Mouse (Mus musculus) C2C12 (cell line): Measurements from ENCODE around the gene Tiparp. TPM values are rescaled to one million over a fixed set of nuclear protein-coding genes. Genes with fewer than 3 reads are reported as not detected.

Source experiments
- H3K27me3 ChIP-seq: one replicate; pipeline ENCODE4 v1.6.1; 2011; ENCODE audit not compliant: control insufficient read depth, insufficient read depth, insufficient read length
- H3K36me3 ChIP-seq: one replicate; pipeline ENCODE4 v1.6.1; 2011; ENCODE audit not compliant: control insufficient read depth, insufficient read depth
- H3K4me3 ChIP-seq: one replicate; pipeline ENCODE4 v1.5.1; 2011; ENCODE audit warnings: mild to moderate bottlenecking, control low read depth; ENCODE audit not compliant: poor library complexity, insufficient read depth, severe bottlenecking
- H3K79me2 ChIP-seq: one replicate; pipeline ENCODE4 v1.6.1; 2011; ENCODE audit not compliant: control insufficient read depth, insufficient read depth
- H3K79me3 ChIP-seq: one replicate; pipeline ENCODE4 v1.6.1; 2011; ENCODE audit warnings: low read depth, control low read depth
- H3ac ChIP-seq: one replicate; pipeline ENCODE3; 2011; ENCODE audit warnings: low read depth; ENCODE audit not compliant: control insufficient read depth, insufficient read length
- CEBPB ChIP-seq: IDR thresholded peaks from one replicate; pipeline ENCODE4 v1.6.1; 2011; ENCODE audit warnings: low read depth, mild to moderate bottlenecking, control low read depth, moderate library complexity
- CTCF ChIP-seq: IDR thresholded peaks from one replicate; pipeline ENCODE4 v1.5.1; 2011; ENCODE audit not compliant: control insufficient read depth, insufficient read depth, insufficient read length
- FOSL1 ChIP-seq: IDR thresholded peaks from one replicate; pipeline ENCODE4 v1.8.0; 2011; ENCODE audit warnings: mild to moderate bottlenecking, low read length; ENCODE audit not compliant: poor library complexity, insufficient read depth, severe bottlenecking
- MAX ChIP-seq: IDR thresholded peaks from one replicate; pipeline ENCODE4 v1.6.1; 2011; ENCODE audit warnings: mild to moderate bottlenecking, control low read depth
- MYOD1 ChIP-seq: IDR thresholded peaks from one replicate; pipeline ENCODE4 v1.6.1; 2011; ENCODE audit warnings: low read depth; ENCODE audit not compliant: control insufficient read depth, insufficient read length
- MYOG ChIP-seq: IDR thresholded peaks from one replicate; pipeline ENCODE4 v1.6.1; 2011; ENCODE audit not compliant: control insufficient read depth, insufficient read length; ENCODE audit errors: extremely low read depth
- USF1 ChIP-seq: IDR thresholded peaks from one replicate; pipeline ENCODE4 v1.6.1; 2011; ENCODE audit warnings: low read depth, mild to moderate bottlenecking, control low read depth, moderate library complexity
- polyA plus RNA-seq: library from polyadenylated mRNA; unstranded; fragments of >200 nt; fragmentation: generic; extraction: Trizol; gene quantifications from one replicate; pipeline ENCODE4 v1.2.1, GENCODE M21; 2012; ENCODE audit warnings: missing spikeins

Tiparp gene
- polyA plus RNA-seq, 1 experiment: 2.9 TPM

- no peaks in the 10 kb centered on the region for H3K79me2 ChIP-seq
- TF ChIP-seq MAX (no peak), MYOG (no peak), MYOD1 (no peak), CEBPB (no peak), CTCF (no peak), FOSL1 (no peak), USF1 (no peak)
- H3K4me3 ChIP-seq: no peak overlapping the region
- no peak overlapping the region for H3ac ChIP-seq
- H3K79me3 ChIP-seq: no peaks in the 10 kb centered on the region
- H3K27me3 ChIP-seq: no peaks in the 10 kb centered on the region
- no peaks in the 10 kb centered on the region for H3K36me3 ChIP-seq
Observed at GRCm38 (mm10) chr3:65515751-65516150, 12.5 kb upstream of the Tiparp start.

DNA sequence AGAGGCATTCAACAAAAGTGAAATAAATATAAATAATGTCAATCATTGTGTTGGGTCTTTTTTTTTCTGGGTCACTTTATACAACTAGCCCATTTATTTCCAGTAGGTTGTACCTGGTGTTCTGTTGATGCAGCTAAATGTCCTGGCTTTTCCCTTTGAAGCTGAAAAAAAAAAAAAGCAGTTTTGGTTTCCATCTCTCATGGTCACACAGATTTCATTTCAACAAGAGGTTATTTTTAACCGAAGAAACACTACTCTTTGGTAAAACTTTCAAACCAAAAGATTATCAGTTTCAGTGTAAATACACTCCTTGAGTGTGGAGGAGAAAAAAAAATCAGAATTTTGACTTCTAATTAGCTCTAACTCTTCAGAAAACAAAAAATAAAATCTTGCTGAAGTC lies 11.7 kb upstream of the Tiparp start:
- no peaks in the 10 kb centered on the region for H3K79me3 ChIP-seq
- TF ChIP-seq CEBPB: no peak
- no peak for TF ChIP-seq MYOD1
- no peak for TF ChIP-seq FOSL1
- TF ChIP-seq CTCF: no peak
- no peak for TF ChIP-seq USF1
- no peak for TF ChIP-seq MYOG
- no peak for TF ChIP-seq MAX
- H3K27me3 ChIP-seq: no peaks in the 10 kb centered on the region
- no peak overlapping the region for H3ac ChIP-seq
- H3K79me2 ChIP-seq: no peaks in the 10 kb centered on the region
- no peaks in the 10 kb centered on the region for H3K36me3 ChIP-seq
- H3K4me3 ChIP-seq: no peak overlapping the region

DNA sequence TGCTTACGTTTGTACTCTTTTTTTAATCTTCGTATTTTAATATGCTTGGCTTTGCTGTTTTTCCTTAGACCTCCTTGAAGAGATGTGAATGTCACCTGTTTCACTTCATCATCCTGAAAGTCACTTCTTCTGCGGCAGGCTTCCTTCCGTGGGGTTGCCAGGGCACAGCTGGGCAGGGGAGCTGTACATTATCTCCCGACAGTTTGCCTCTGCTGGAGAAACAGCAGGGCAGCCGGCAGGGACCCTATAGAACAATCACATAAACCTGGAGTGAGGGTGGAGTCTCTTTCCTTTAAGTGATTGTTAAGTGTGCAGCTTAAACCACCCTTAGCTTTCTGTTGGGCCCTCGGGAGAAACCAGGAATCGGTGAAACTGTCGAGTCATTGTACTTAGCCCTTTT lies 11.1 kb upstream of the Tiparp start:
- H3K79me3 ChIP-seq: no peaks in the 10 kb centered on the region
- no peak overlapping the region for H3K4me3 ChIP-seq
- H3K36me3 ChIP-seq: no peaks in the 10 kb centered on the region
- no peaks in the 10 kb centered on the region for H3K79me2 ChIP-seq
- TF ChIP-seq CTCF: no peak
- TF ChIP-seq MYOG: no peak
- no peak for TF ChIP-seq MYOD1
- no peak for TF ChIP-seq USF1
- TF ChIP-seq FOSL1: no peak
- TF ChIP-seq CEBPB: no peak
- TF ChIP-seq MAX: no peak
- H3K27me3 ChIP-seq: no peaks in the 10 kb centered on the region
- H3ac ChIP-seq: no peak overlapping the region

DNA sequence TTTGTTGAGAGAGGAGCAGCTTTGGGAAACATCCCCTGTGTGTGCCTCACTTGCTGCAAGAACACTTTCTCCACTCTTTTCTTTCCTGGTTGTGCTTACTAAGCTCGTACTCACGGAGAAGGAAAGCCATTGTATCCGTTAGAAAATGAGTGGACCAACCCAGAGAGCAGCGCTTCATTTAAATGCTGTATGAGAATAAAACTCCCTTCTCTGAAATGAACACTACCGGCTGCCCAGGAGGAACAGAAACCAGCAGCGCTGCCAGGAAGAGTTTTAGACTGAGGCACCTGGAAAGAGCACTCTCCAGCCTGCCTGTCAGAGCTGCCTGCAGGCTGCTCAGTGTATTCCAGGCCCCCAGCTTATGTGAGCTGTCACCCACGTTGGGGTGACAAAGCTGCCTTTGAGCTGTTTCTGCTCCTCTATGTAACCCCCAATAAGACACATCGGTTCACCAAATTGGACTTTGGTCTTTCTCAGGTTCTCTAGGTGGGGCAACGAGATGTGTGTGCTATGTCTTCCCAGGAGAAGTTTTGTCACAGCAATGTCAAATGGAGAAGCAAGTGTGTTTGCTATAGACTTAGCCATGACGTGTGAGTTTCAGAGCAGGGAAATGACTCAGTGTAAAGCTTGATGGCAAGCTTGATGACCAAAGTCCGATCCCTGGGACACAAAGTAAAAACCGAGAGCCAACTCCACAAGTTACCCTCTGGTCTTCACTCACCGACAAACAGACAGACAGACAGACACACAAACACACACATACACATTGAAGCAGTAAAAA lies 10.3 kb upstream of the Tiparp start:
- H3K79me3 ChIP-seq: no peaks in the 10 kb centered on the region

DNA sequence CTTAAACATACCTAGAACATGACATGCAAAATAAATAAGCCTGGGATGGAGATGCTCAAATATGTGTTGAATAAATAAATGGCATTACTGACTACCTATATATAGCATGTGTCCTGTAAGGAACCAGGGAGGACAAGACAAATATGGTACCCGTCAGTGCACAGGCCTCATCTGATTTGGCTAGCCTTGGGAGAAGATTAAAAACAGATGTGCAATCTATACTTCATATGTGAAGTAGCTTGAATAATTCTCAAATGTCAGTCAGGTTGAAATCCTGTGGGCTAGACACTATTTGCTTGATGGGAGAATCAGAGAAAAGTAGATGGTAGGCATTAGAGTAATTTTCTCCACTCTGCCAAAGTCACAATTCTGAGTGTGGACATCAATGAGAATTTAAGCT lies 6.8 kb upstream of the Tiparp start:
- Histone ChIP-seq H3K79me2 (no peaks in the 10 kb centered on the region), H3K4me3 (no peak overlapping the region), H3K27me3 (no peaks in the 10 kb centered on the region), H3K36me3 (no peaks in the 10 kb centered on the region), H3K79me3 (no peaks in the 10 kb centered on the region), H3ac (no peak overlapping the region)
- TF ChIP-seq USF1 (no peak), CEBPB (no peak), FOSL1 (no peak), MYOD1 (no peak), MYOG (no peak), CTCF (no peak), MAX (no peak)

More for the DNA sequence above, 10.3 kb upstream of the Tiparp start:
- Histone ChIP-seq H3K36me3 (no peaks in the 10 kb centered on the region), H3K4me3 (no peak overlapping the region), H3ac (no peak overlapping the region), H3K79me2 (no peaks in the 10 kb centered on the region), H3K27me3 (no peaks in the 10 kb centered on the region)
- TF ChIP-seq MYOG: no peak
- no peak for TF ChIP-seq USF1
- no peak for TF ChIP-seq CEBPB
- TF ChIP-seq MAX: no peak
- no peak for TF ChIP-seq MYOD1
- TF ChIP-seq FOSL1: no peak
- no peak for TF ChIP-seq CTCF

GRCm38 (mm10) chr3:65523397-65523796 lies 4.8 kb upstream of the Tiparp start:
- peaks cover 1% of the 10 kb centered on the region for H3K79me2 ChIP-seq
- no peaks in the 10 kb centered on the region for H3K79me3 ChIP-seq
- no peak overlapping the region for H3K4me3 ChIP-seq
- H3K27me3 ChIP-seq: no peaks in the 10 kb centered on the region
- H3ac ChIP-seq: no peak overlapping the region
- TF ChIP-seq FOSL1: no peak
- TF ChIP-seq MYOD1: no peak
- no peak for TF ChIP-seq CTCF
- no peak for TF ChIP-seq MYOG
- TF ChIP-seq CEBPB: no peak
- TF ChIP-seq MAX: no peak
- no peak for TF ChIP-seq USF1
- no peaks in the 10 kb centered on the region for H3K36me3 ChIP-seq
